Mouse (Mus musculus): ENCODE results near the gene Ppp3r1.

Ppp3r1 gene

DNA sequence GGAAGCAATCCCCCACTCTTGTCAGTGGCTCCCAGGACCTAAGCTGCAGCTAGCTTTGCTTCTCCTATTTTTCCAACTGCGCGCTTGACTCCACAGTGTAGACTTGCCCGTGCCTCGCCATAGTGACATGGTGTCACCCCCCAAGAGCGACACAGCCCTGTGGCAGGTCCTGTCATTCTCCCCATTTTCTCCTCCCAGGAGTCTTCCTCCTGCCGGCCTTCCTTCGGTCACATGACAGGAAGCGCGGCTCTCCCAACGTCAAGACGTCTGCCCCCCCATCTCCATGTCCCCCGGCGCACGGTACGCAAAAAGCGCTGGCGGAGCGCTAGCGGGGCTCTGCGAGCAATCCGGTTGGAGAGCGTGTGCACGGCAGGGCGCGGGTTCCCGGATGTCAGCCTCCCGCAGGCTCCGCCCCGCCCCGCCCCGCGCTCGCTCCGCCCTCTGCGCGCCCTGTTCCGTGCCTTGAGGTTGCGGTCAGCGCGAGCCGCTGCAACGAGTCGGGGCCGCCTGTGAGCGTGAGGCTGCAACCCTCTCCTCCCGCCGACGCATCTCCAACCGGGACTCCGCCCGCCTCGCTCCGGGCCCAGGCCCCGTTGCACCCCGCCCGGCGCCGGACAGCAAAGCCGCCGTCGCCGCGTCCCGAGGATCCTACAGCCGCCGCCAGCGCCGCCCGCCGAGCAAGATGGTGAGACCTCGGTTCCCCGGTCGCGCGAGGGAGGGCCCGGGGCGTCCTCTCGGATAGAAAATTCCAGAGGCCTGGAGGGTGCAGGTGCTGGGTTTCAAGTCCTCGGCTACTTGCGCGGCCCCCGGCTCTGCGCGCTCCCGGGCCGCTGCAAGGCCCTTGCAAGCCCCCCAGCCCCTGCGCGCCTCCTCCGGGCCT, at the start of gene Ppp3r1:
Gene Ppp3r1 (plus strand): TSS at position 406 of the 880 bp plus-strand sequence.
- CTCF ChIA-PET, result no interaction called here

- CTCF ChIA-PET, result no interaction called here
These were observed 46.5 kb upstream of the Ppp3r1 start for GRCm38 (mm10) chr11:17112419-17113090.

GRCm38 (mm10) chr11:17126418-17126817, 32.6 kb upstream of the Ppp3r1 start:
- CTCF ChIA-PET, result no interaction called here

DNA sequence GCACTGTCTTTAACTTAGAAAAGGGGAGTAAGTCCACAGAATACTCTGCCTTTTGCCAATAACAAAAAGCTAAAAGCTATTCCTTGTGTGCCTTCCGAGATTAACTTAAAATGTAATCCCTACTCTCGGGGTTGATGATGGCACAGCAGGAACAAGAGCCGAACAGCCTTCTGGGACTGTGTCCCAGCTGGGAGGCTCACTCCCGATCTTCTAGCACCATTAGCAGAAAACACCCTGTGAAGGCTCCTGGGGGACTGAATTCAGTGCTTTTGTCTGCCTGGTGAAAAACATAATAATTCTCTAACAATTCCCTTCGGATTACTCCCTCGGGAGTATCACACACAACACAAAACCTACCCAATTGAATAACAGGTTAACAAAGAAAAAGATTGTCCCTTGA, 23.4 kb upstream of the Ppp3r1 start:
- CTCF ChIA-PET, result no interaction called here

GRCm38 (mm10) chr11:17138306-17139033, 20.6 kb upstream of the Ppp3r1 start:
- CTCF ChIA-PET, result no interaction called here

DNA sequence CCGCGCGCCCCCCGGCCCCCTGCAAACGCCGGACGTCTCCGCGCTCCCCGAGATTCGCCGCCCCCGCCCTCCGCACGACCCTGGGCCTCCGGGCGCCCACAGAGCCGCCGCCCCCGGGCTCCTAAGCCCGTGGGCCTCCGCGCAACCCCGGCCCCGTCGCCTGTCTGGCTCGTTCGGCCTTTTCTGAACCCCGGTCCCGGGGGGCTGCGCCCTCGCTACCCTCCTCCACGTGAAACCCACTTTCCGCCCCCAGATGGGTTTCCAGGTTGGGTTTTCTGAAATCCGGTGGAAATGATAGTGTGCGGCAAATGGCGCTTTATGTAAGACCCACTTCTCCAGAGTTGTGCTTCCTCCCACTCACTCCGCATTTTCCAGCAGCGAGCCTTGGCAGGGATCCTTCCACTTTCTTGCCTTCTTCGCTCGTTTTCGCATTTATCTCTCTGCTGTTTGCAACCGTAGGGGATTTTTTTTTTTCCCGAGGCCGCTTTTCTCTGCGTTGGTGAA, 727 bp downstream of the Ppp3r1 start:
- CTCF ChIA-PET, result interaction anchor here (0.7 kb wide), 1 partner anchor 238 kb away, joined by 3 read pairs; no protein-coding TSS in a partner anchor

GRCm38 (mm10) chr11:17160242-17160641, 1.2 kb downstream of the Ppp3r1 start:
- CTCF ChIA-PET, result interaction anchor here (0.7 kb wide), 1 partner anchor 239 kb away, joined by 3 read pairs; no protein-coding TSS in a partner anchor

GRCm38 (mm10) chr11:17163956-17164355, 4.9 kb downstream of the Ppp3r1 start:
- CTCF ChIA-PET, result no interaction called here

DNA sequence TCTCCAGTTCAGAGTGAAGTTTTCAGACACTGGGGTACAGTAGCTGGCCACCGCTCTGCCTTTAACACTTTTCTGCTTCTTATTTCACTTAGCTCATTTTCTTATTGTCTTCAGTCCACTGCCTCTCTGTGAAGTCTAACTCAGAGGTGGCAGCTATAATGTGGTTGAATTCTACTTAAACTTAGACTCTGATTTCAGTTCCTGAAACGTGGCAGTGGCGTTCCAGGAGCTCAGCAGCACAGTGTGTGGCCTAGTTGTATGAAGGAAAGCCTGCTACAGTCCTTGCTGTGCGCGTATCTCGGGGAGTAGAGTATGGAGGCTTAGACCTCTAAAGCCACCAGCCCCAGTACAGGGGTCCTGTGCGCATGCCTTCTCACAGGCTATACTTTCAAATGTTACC, 7.6 kb downstream of the Ppp3r1 start:
- CTCF ChIA-PET, result no interaction called here

DNA sequence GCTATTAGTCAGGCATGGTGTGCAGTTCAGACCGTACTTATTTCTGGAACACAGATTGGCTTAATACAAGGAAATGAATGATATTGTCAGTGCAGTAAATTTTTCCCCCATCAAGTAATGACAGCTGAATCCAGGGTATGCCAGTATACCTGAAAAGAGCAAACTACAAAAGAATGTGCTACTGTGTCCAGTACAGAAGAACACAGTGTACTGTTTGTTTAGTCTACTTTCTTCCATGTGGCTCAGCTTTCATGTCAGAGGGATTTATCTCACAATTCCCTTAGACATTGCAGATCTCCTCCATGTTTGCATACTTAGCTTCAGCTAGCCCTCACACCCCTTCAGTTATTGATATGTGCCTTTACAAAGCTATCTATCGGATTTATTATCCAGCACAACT, 10.2 kb downstream of the Ppp3r1 start:
- CTCF ChIA-PET, result no interaction called here

DNA sequence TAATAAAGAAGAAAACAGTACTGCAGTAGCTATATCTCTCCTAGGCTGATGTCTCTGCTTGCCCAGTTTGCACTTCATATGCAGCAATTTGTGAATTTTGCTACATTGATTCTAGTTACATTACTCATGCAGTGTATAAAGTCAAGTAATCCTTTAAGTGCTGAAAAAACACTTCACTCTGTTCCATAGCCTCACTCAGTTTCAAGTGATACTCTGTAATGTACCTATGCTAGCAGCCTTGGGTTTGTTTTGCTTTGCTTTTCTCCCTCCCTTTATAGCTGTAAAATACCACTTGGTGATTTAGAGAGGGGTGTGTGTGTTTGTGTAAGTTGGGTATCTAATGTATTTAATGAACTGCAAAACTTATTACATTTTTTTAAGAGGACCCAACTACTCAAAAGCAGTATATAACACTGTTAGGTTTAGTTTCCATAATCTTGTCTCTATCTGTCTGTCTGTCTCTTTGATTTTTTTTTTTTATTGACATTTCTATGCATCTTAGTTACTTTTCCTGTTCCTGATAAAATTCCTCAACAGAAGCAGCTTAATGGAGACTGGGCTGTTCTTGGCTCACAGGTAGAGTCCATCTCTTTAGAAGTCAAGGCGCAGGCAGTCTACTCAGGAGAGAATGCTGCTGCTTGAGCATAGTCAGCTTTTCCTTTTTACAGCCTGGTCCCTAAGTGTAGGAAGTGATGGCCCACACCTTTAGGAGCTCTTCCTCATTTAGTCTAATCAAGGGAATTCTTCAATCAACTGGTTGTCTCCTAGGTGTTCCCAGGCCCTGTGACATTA, 12.1 kb downstream of the Ppp3r1 start:
- CTCF ChIA-PET, result no interaction called here

GRCm38 (mm10) chr11:17172300-17172699, 13.2 kb downstream of the Ppp3r1 start:
- CTCF ChIA-PET, result no interaction called here

DNA sequence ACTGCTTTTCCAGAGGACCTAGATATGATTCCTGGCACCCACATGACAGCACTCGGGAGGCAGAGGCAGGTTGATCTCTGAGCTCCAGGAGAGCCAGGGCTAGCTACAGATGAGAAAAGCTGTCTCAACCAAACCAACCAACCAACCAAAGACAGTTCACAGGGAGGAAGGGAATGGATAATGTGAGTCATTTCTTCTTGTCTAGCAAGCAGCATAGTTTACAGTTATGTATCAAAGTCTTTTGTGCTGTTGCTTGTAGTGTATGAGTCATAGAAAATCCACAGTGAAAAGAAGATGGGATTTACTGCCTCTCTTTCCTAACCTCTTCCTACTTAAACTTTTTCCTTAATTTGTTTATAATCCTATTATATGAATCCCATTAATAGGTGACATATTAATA, 17.6 kb downstream of the Ppp3r1 start:
- CTCF ChIA-PET, result no interaction called here

DNA sequence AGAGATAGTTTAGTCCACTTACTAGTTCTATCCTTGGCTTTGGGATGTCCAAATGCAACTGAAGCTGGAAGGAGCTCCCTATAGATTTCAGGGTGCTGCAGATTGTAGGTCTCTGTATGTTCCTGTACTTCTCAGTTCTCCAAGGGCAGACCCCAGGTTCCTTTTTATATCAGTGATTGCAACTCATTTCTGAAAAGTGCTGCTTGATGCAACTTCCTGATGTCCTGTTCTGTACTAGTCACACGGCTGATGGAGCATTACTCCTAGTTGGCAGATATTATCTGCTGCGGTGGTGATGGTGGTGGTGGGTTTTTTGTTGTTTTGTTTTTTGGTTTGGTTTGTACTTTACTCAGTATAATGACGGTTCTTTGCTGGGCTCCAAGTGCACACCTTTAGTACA, 21.7 kb downstream of the Ppp3r1 start:
- CTCF ChIA-PET, result no interaction called here

DNA sequence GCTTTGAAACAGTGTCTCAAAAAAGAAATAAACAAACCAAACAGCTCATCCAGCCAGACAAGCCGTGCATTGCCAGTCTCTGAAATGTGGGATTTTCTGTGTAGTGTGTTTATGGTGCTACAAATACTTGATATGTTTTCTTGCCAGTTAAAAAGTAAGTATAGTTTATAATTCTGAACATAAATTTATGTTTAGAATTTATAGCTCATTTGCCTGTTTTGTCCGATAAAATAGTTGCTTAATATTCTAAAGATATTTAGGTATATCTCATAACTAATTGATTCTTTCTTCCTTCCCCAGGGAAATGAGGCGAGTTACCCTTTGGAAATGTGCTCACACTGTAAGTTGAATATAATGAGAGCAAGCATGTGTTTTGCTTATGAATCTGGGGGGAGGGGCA, 22.7 kb downstream of the Ppp3r1 start, which contains the start of gene Wdr92:
Gene Wdr92 (plus strand): TSS at position 301 of the 400 bp plus-strand sequence.
- CTCF ChIA-PET, result no interaction called here

GRCm38 (mm10) chr11:17183165-17183564, 24.1 kb downstream of the Ppp3r1 start:
- CTCF ChIA-PET, result no interaction called here

GRCm38 (mm10) chr11:17187649-17188048, 28.6 kb downstream of the Ppp3r1 start:
- CTCF ChIA-PET, result interaction anchor here (0.6 kb wide), 1 partner anchor 126 kb away, joined by 4 read pairs; no protein-coding TSS in a partner anchor

GRCm38 (mm10) chr11:17188786-17189185, 29.7 kb downstream of the Ppp3r1 start:
- CTCF ChIA-PET, result no interaction called here

DNA sequence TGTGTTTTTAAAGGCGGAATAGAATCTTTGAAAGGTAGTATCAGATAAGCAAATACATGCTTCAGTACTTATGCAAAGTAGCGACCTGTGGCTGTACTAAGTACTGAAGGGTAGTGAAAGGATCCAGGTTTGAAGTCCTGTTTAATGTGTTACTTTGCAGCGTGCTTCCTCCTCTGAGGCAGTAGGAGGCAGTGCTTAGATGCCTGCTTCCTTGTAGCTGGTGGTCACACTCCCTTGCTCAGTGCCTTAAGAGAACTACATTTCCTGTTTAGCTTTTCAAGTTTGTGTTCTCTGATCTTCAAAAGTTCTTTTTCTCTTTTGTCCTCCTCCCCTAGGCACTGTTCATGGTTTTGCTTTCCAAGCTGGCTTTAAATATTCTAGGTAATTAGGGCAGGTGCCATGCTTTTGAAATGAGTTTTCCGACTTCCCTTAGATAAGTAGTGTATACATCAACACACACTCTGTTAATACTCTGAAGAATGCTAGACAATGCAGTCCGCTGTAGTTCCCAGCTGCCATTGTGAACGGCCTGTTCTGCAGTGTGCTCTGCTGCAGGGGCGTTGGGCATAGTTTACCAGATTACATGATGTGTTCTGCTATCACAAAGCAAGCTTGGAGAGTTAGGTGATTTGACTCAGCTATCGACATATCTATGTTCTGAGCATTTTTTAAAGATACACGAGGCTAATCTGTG, 33.2 kb downstream of the Ppp3r1 start:
- CTCF ChIA-PET, result interaction anchor here (0.9 kb wide), 1 partner anchor 11 kb away, joined by 3 read pairs; no protein-coding TSS in a partner anchor

DNA sequence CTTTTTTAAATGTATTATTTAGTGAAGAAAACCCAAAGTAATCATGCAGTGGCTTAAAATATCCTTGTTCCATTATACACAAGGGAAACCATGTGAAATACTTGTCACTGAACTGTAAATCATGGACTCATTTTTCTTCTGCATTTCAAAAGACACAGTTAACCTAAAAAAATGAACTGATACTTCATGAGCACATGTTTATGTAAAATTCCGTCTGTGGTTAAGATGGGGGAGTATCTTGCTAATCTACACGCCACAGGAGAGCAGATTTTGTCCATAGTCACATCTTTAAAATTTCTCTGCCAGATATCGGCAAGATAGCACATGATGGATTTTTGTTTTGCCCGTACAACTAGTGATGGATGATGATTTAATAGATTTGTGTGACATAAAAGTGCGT, 40.1 kb downstream of the Ppp3r1 start:
- CTCF ChIA-PET, result no interaction called here

All from spleen, embryonic (tissue).